Mouse (Mus musculus) activated CD4-positive, CD25-positive, alpha-beta regulatory T cell, adult 4 months (primary cell): Measurements from ENCODE around the gene Parp14. TPM values are rescaled to one million over a fixed set of nuclear protein-coding genes. Genes with fewer than 3 reads are reported as not detected.
"Not testable (repeated sequence)": the region's sequence is repeated elsewhere in the genome, so short reads cannot be mapped to it uniquely, and the experiment has no call there.

ENCODE experiments used
- ATAC-seq: one replicate; pipeline ENCODE4 v1.8.0; 2017
- polyA plus RNA-seq, 2 experiments: library from polyadenylated mRNA; unstranded; fragments of 100-300 nt; shearing (Covaris generic); gene quantifications; one replicate each; pipeline ENCODE4 v1.2.1; 2017

The Parp14 gene
- 10 to 100 TPM; 38.7 to 42.6 TPM for polyA plus RNA-seq

DNA sequence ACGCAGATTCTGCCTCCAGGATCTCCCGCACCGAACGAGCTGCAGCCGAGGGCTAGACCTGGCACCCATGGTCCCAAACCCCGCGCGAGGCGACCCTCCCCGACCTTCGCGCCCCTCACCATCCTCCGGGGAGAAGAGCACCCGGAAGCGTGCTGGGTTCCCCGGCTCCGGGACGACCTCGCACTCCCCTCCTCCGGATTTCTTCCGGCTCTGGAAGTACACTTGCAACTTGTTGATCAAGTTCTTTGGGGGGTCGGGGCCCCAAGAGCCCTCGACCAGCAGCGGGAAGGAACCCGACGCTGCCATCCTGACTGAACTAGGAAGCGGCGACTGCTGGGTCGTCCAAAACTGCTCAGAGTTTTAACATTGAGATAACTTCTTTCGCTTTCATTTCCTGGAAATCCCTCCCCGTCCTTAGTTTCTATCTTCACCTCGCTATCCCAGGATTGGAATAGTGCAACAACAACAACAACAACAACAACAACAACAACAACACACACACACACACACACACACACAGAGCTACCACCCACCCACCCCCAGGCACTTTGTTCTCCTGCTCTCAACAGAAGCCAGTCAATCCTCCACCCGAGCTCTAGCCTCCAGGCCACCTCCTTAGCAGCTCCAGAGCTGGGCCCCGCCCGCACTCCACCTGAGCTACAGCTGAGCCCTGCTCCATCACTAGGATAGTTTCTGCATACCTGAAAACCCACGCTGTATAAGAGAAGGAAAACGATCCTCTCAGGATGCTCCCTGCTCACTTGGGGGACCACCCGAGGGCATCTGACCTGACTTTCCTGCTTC lies at the start of gene Parp14:
Gene Parp14, minus strand, starts transcription at position 497 of the 804 bp plus-strand sequence.
- peak; percentile 48 for ATAC-seq

DNA sequence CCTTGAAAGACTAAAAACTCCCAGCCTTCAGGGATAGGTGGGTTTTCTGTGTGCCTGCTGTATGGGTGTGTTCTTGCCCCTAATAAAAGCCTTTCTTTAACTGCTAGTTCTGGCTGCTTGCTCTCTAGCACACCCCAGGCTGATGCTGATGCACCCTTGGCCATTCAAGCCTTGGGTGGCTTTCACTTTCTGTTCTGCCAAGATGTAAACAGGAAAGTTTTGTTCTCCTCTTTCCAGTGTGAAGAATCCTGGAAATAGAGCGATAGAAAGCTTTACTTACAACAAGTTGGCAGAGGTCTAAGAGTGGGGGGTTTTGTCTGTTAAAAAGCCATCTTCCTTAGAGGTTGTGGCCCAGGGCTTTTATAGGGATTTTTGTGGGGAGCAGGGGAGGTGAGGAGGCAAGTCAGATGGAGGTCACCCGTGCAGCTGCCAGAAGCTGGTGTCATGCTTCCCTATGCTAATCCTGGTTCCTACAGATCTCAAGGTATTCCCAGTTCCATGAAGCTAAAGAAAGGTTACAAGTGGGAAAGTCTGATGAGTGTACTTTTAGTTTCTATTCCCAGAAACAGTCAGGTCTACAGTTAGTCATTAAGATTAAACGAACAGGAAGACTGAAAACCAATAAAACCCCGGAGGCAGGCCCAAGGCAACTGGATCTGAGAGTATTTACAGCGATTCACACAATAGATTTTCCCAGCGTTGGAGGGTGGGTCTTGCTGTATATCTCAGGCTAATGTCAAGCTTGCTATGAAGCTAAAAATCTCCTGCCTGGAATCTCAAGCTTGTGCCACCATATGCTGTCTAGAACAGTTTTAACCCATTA lies 47.6 kb upstream of the Parp14 start:
- ATAC-seq, result peak; percentile 94

DNA sequence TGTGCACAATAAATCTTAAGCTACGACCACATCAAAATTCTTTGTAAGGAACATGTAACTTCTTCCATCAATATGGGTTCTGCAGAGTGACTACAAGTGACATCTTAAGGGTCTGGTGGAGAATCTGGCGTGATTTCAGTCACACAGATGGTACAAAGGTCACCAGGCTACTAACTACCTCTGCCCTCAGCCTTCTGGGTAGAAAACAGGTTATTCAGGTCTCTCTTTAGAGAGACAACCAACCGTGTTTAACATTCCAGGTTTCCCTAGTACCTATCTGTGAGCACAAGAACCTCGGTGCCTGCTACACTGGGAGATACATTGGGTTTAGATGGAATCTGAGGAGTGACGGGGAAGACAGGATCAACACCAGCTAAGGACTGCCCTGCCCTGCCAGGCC lies 43.0 kb upstream of the Parp14 start:
- no peak for ATAC-seq

DNA sequence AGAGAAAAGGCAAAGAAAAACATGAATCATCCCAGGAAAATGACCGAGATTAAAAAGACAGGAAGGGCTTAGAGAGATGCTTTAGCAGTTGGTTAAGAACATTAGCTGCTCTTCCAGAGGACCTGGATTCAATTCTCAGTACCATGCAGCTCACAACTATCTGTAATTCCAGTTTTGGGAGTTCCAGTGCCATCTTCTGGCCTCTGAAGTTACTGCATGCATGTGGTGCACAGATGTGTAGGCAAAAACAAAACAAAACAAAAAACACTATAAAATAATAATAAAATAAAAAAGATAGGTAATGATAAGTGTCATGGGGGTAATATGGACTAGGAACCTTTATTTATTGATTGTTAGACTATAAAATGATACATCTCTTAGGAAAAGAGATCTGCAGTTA lies 42.2 kb upstream of the Parp14 start:
- peak; percentile 46 for ATAC-seq

DNA sequence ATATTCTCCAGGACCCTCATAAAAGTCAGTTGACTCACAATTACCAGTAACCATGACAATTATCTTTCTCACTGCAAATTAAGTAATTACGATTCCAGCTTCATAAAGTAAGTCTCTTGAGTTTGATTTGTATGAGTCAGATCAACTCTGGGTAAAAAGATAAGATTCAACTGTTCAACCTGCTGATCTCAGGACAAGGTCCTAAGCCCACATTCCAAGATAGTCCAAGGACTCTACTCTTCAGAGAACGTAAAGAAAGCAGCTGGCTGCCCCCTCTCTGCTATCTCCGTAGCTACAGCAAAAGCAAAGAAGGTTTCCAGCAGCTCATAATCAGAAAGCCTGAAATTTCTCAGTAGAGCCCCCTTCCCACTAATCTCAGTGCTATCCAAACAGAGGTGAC lies 40.1 kb upstream of the Parp14 start:
- ATAC-seq, result no peak

DNA sequence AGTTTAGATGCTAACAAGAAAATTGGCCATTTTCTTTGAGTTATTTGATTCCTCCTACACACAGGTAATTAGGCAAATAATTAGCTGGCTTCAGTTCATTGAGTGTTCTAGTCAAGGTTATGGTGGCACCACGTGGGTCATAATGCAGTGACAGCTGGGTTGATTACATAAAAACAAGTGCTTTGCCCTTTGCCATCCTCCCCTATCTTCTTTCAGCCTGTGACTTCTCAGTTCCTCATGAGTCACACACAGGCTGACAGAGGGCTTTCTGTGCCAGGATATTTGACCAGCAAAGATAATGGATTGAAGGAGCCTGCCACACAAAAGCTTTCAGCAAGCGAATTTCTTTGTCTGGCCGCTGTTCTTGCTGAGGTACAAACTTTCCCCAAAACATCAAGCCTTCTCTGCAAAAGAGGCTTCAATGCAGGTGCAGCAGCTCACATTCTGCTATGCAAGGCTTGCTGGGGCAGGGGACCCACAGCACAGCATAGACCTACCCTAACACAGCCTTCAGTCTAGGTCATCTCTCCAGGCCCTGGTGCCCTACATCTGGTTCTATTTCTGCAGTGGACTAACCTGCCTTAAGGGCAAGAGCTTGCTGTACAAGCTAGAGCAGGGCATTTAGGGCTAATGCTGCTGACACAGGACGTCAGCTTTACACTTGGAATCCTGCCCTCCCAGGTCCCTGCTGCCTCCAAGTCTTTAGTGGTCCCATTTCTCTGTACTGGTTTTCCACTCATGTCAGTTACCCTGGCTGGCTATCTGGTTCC lies 36.3 kb upstream of the Parp14 start:
- ATAC-seq, result no peak

DNA sequence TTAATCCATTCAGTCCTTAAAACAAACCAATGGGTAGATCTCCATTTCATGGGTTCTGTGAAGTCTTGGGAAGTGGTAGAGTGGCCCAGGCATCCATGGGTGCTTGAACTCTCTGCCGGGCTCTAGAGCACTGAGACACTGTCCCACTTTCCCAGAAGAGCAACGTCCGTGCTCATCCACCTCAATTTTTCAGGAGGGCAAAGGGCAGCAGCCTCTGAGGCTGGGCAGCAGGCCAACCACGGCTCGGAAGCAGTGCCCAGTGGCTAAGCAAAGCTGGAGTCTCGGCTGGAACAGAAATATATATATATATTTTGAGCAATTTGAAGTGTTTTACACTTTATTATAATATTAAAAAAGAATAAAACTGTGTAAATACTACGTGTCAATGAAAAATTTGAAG lies 35.5 kb upstream of the Parp14 start:
- ATAC-seq, result no peak

DNA sequence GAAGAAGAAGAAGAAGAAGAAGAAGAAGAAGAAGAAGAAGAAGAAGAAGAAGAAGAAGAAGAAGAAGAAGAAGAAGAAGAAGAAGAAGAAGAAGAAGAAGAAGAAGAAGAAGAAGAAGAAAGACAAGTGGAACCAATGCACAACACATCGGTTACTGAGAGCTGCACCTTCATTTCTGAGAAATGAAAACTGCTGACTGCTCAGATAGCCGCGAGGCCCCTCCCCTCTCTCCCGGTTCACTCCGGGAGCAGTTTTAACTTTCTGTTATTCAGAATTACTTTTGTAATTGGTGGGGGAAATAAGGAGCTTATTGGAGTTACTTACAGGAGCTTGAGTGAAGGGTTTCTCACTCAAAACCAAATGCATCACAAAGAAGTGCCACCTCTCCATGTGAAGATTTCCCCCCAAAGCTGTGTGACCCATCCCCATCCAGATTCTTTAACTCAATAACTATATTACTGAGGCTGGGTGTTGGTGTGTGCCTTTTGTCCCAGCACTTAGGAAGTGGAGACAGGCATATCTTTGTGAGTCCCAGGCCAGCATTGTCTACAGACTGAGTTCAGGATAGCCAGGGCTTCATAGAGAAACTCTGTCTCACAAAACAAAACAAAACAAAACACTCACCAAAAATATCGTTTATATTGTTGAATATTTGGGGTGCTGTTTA lies 34.6 kb upstream of the Parp14 start:
- no peak for ATAC-seq

DNA sequence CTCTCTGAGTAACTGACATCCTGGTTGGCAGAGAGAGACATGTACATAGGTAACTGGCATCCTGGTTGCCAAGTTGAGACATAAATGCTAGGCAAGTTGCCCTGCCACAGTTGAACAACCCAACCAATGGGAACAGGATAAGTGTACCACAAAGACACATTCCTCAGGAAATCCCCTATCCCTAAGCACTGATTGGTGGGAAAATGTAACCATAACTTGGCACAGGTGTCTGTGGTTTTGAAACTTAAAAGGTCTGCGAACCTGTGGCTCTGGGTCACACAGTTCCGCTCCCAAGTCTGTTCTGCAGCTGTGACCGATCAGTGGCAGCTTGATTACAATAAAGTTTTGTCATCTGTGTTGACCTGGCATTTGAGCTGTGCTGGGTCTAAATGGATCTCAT lies 34.0 kb upstream of the Parp14 start:
- peak; percentile 74 for ATAC-seq

DNA sequence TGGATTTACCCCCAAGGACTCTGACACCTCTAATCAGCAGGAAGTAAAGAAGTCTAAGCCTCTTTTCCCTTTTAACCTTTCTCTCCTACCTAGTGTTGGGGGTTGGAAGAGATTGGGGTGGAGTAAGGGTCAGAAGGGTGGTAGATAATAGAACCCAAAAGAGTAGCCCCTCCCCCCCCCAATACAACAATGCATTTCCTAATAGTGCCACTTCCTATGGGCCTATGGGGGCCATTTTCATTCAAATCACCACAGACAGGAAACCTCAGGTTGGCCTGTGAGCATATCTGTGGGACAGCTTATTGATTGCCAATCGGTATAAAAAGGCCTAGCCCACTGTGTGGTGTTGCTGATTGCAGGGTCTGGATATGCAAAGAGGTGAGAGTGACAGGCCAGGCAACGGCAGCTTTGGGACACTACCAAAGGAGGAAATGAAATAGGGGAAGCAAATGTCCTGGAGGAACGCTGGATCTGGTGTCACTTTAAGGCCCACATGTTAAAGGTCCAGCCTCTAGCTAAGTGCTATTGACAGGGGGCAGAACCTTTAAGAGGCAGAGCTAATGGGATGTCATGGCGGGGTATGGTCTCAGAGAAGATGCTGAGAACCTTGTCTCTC lies 32.9 kb upstream of the Parp14 start:
- ATAC-seq, result no peak

DNA sequence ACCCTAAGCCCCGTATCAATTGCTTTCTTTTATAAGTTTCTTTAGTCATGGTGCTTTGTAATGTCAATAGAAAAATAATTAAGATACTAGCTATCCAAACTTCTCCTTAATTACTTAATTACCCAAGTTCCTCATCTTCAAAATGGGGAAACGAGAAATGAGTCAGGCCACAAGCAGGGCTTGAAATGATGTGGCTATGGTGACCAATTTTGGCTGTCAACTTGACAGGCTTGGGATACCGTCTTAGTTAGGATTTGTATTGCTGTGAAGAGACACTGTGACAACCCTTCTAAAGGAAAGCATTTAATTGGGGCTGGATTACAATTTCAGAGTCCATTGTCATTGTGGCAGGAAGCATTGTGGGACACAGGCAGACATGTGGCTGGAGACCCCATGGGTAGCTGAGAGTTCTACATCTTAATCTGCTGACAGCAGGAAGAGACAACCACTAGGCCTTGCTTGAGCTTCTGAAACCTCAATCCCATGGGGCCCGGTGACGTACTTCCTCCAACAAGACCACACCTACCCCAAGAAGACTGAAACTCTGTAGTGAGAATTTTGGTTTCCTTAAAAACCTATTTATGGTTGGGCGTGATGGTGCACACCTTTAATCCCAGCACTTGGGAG lies 31.8 kb upstream of the Parp14 start:
- no peak for ATAC-seq

DNA sequence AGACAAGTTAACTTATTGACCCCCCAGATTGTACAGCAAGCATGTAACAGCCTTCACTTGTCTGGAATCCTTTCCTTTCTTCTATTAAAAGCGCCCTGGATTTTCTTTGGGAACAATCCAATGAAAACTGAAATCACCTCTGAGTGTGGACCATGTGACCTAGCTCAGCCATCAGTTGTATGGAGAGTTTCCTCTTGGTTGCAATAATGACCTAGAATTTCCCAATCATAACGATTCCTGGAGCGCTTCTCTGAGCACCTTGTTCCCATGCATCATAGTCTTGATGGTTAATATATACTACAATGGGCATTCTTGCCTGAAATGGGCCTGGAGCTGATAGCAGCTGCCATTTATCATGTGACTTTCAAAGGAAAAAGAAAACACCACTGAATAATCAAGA lies 29.2 kb upstream of the Parp14 start:
- no peak for ATAC-seq

DNA sequence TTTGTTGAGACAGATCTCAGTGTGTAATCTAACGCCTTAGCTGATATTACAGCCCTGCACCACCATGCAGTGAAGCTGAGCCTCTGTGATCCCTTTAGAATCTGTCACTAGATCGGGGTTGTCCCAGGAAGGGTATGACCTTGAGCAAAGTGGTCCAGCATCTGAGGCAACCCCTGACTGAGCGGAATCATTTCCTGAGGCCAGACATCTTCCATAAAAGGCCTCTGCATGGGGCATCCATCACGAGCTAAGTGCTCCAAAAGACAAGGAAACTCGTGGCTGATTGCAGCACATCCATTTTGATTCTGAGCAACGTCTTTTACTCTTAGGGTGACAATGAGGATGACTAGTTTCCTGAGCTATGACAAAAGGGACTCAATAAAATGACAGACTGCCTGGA lies 23.7 kb upstream of the Parp14 start:
- no peak for ATAC-seq

DNA sequence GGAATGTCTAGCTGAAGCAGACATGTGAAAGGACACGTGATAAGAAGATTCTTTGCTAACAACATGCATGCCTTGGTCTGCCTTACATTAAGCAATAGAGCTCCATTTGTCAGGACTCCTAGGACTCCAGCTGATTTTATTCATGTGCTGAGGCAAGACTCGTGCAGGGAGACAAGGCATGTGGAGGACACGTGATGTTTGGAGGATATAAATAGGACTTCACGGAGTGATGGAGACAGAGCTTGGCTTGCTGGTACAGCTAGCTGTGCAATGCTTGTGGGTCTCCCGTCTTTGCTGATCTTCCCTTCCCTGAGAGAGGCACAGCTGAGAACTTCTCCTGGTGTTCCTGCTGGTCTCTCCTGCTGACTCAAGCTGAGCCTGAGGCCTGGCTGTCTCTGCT lies 20.3 kb upstream of the Parp14 start:
- ATAC-seq, result not testable (repeated sequence)

DNA sequence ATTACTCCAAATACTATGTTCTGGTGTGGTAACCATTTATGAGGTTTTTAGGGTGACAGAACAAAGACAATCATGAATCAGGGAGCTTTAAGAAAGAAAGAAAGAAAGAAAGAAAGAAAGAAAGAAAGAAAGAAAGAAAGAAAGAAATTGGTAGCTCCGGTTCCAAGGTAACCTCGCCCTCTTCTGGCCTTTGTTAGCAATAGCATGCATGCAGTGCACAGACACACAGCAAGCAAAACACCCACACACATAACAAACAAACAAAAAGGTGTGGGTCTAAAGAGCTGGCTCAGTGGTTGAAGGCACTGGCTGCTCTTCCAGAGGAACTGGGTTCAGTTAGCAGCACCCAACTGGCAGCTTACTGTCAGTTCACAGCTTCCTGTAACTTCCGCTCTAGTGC lies 19.3 kb upstream of the Parp14 start:
- no peak for ATAC-seq

DNA sequence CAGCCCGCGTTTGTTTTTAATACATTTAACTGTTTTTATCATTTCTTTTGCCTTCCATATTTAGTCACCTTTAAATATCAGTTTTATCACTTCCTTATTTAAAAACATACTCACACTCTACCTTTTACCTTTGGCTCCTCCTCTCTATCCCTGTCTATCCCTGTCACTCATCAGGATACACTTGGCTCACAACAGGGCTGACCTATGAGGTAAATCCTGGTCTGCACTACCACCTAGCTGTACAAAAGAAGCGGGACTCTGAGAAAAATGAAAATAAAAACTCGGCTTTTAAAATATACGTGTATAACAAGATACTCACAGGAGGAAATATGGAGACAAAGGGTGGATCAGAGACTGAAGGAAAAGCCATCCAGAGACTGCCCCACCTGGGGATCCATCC lies 17.6 kb upstream of the Parp14 start:
- no peak for ATAC-seq

DNA sequence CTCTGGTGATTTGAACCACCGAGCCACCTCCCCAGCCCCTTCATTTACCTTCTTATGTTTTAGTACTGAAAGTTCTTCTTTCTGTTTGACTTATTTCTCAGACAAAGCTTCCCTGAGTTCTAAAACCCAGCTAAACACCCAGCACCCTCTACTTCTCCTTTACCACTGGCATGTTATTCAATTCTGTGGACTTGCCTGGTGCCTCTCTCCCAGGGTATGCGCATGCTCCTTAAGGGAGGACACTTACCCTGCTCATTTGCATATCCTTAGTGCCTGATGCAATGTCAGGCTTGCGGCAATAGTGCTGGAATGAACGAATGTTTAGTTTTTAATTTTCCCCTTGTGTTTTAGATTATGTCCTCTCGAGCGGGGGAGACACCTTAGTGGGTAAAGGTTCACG lies 16.8 kb upstream of the Parp14 start:
- no peak for ATAC-seq

DNA sequence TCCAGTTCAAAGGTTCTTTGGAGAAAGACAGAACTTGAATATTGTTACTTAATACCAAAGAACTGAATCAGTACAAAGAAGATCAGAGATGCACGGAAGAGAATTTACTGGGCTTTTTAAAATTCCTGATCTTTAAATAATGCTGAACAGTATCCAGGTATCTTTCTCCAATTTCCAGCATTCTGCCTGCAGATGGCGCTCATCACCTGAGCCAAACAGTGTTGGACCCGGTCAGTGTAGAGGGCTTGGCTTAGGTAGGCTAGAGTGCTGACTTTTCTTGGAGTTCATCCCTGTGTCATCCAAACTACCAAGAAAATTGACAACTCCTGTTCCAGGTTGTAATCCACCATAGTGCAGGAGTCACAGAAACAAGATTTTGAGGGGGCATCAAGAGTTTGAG lies 3.1 kb upstream of the Parp14 start:
- ATAC-seq, result no peak

DNA sequence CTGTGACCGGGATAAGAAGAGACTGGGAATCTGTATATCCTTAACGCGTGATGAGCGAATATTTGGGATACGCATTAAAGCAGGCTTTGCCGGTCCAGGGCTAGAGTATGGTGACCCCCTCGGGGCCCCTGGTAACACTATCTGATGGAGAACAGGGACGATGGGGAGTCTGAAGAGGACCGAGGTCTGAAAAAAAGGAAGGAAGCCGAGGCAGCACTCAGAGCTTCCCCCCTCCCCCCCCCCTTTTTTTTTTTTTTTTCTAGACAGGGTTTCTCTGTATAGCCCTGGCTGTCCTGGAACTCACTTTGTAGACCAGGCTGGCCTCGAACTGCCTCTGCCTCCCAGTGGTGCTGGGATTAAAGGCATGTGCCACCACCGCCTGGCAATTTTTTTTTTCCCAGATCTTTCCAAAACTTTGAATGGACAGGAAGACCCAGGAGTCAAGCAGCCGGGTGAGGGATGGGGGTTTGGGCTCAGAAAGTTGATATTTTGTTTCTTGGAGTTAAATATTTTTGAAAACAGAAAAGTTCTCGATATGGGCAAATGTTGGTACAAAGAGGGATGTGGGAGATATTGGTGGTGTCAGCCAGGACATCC lies 1.2 kb upstream of the Parp14 start:
- no peak for ATAC-seq

DNA sequence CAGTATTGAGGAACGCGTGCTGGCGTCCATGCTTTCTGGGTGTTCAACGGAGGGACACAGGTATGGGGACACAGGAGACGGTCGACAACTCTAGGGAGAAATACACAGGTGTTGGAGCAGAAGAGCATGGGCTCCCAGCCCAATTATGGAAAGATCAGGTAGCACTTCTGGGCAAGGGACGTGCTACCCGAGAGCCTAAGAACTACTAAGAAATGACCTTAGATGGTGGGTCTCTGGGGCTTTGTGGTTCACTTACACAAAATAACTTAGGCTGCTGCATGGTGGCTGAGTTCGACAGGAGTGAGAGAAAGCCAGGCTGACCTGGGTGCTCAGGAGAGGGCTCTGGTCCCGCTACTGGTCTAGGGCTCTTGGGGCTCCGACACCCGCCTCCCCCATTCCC lies 554 bp upstream of the Parp14 start:
- no peak for ATAC-seq

DNA sequence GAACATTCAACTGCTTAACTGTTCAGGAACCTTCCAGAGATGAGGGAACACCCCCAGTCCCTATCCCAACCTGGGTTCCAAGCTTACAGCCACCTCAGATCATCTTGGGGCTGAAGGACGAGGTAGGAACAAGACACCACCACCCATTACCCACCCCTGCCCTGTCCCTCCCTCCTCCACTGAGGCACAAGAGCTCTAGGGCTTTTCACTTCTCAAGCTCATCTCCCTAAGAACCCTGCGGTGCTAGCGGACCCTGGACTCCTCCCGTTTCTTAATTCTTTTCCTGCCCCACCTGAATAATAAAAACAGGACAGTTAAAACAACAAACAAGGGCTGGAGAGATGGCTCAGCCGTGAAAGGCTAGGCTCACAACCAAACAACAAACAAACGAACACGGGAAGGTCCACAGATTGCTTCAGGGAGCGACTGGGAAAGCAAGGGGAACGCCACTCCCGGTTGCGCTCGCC lies 730 bp downstream of the Parp14 start:
- peak; percentile 1 for ATAC-seq
